Mouse (Mus musculus) left cerebral cortex, postnatal 14 days (tissue): Measurements from ENCODE around the gene Gm37240. TPM values are rescaled to one million over a fixed set of nuclear protein-coding genes. Genes with fewer than 3 reads are reported as not detected.
"Not testable (repeated sequence)": the region's sequence is repeated elsewhere in the genome, so short reads cannot be mapped to it uniquely, and the experiment has no call there.

Source experiments
- DNase-seq, 2 experiments: peaks; one replicate each; pipeline ENCODE4 v3.0.0; 2021 to 2022; ENCODE audit warnings: low spot score in 2 of 2, mixed read lengths in 1 of 2
- intact Hi-C: fragments of 180-260 bp; cut with DNase I; formaldehyde crosslinking; loops from one replicate; pipeline ENCODE4 v1.15.1; 2025
- total RNA-seq, 2 experiments: library from RNA; stranded (reverse); gene quantifications; 2 replicates each; pipeline ENCODE4 v1.2.3; 2021

The Gm37240 gene
- total RNA-seq, 2 experiments from 2014 or later = 1.9 to 3.2 TPM

DNA sequence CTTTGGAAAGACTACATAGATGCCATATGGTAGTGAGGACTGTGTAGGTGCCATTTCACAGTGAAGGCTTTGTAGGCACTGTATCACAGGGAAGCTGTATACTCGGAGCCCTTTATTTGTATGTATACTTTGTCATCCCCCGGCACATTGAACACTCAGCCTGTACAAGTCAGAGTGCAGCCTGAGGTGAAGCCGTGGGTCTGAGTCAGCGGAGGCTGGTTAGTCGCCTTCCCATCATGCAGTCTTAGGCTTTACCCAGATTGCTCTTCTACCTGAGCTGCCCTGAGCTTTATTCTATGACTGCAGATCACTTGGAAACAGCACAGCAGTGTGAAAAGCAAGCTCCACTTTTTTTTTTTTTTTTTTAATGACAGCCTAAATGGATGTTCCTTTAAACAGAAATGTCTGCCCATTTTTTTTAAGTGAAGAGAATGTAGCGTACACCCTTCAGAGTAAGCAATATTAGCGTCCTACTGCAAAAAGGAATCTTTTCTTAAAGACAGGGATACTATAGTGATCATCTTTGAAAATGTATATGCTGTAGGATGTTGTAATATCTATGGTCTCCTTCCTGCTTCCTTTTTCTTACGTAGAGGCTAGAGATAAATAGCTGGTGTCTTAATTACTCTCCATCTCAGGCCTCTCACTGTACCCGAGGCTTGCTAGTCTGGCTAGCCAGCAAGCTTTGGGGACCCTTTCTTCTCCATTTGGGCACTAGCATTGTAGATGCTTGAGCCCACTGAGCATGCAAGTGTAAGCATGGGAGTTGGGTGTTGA is 969.2 kb downstream of the Gm37240 start:
- DNase-seq = no peak
- intact Hi-C loops = no loop called here

DNA sequence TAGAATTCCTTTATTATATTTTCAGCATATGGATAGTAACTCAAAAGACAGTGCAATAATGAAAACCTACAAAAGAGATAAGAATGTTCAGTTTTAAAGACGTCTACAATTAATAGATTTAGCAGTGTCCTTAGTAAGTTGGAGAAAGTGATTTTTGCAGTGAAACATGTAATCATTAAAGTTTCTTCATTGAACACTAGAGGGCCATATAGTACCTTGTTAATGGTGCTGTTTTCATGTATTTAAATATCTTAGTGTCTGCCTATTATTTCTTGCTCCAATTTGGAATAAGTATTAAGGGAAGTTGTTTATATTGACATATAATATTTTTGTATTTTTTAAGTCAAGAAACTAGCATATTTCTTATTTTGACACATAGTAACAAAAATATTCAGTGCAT is 973.0 kb downstream of the Gm37240 start:
- no peak for DNase-seq
- intact Hi-C loops = no loop called here

GRCm38 (mm10) chr3:84906528-84906927 is 980.8 kb downstream of the Gm37240 start:
- intact Hi-C loops = no loop called here
- peak in 1 of 2 experiments; percentile 18 for DNase-seq

DNA sequence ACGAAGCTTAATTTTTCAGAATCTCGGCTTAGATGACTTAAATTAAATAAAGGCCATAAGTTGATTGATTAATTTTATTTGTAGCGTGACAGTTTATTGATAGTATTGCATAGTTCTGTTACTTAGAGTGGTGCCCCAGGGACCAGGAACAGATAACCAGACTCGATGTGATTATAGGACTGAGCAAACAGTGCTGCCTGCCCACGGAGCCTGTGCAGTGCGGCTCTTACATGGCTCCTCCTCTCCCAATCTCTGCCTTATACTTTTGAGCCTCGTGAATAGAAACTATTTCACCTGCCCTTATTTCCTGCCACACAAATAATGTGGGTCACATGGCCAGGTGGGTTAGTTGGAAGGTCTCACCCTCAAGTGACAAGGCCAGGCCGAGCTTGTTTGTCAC is 989.4 kb downstream of the Gm37240 start:
- no peak for DNase-seq
- intact Hi-C loops = no loop called here

GRCm38 (mm10) chr3:84890983-84891382 is 996.3 kb downstream of the Gm37240 start:
- no peak for DNase-seq
- intact Hi-C loops = no loop called here

DNA sequence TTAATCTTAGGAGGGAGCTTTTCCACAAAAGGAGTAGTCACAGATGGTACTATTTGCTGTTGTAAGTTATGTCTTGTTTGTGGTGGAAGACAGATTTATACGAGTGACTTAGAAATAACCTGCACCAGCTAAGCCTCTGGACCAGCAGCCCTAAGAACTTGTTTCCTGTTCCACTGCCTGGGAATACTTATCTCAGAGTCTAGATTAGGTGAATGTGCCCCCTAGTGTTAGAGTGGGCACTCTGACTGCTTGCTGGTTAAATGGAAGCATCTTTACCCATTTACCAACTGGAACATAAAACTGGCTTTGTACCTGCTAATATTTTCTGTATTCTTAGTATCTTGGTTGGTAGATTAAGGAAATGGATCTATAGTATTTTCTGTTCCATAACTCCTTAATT is 997.7 kb downstream of the Gm37240 start:
- DNase-seq = peak; percentile 18 to 34
- intact Hi-C loops = loop anchor here (10.0 kb wide), 1 partner anchor 275 kb away; no protein-coding TSS in a partner anchor

- no peak for DNase-seq
Measured at GRCm38 (mm10) chr3:84883817-84884483, 1003.4 kb downstream of the Gm37240 start.

DNA sequence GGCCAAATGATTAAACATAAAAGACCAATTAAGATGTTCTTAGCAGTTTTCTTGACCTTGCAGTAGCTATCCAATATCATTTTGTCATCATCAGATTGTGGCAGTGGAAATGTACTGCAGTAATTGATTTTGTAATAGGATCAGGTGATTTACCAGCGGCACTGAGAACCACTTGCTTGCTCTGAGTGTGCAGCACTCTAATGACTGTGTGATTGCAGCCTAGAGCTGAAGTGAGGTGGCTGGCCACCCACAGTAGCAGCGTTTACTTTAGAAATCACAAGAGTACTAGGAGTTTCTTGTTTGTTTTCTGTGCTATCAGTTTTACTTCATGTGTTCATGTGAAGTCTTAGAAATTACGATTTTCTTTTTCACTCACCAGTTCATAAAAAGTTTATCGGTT is 1011.1 kb downstream of the Gm37240 start:
- intact Hi-C loops = no loop called here
- no peak for DNase-seq

More at GRCm38 (mm10) chr3:84883817-84884483, 1003.4 kb downstream of the Gm37240 start:
- intact Hi-C loops = loop anchor here (10.0 kb wide), 1 partner anchor 269 kb away; no protein-coding TSS in a partner anchor

- DNase-seq = no peak
- intact Hi-C loops = no loop called here
Measured at GRCm38 (mm10) chr3:84875306-84875705, 1012.0 kb downstream of the Gm37240 start.

- no peak for DNase-seq
- intact Hi-C loops = no loop called here
Measured at GRCm38 (mm10) chr3:84870126-84870525, 1017.2 kb downstream of the Gm37240 start.

DNA sequence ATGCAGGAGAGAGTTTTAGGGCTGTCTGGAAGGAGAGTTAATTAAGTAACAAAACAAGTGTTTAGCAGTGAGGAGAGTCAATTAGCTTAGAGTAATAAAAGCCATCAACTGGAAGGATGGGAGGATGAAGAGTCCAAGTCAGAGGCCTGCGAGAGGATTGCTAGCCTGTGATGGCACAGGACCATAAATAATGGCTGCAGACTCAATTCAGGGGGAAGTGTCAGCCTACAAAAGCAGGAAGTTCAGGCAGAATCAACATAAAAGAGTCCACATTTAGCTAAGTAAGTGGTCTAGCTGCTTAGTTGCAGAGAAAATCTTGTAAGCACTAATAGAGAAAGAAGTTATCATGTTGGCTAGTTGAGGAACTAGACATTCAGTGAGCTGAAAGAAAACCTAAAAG is 1019.3 kb downstream of the Gm37240 start:
- no peak for DNase-seq
- intact Hi-C loops = no loop called here

GRCm38 (mm10) chr3:84867434-84867975 is 1019.8 kb downstream of the Gm37240 start:
- intact Hi-C loops = no loop called here
- peak; percentile 29 to 31 for DNase-seq

- no peak for DNase-seq
- intact Hi-C loops = no loop called here
Measured at GRCm38 (mm10) chr3:84866866-84867265, 1020.5 kb downstream of the Gm37240 start.

DNA sequence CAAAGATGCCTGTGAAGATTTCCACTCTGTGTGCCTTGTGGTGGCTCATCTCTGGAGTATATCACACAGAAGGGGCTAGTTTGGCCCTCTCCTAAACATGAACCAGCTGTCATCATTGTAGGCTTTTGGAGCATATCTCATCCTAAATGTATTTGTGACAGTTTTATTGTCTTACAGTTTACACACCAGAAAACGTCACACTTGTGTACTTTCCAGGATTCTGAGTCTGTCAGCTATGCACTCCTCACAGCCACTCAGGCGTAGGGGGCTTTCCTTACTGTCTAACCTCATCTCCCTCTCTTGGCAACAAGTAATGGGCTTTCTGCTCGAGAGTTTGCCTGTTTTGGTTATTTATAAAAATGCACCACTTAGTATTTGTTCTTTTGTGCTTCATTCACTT is 1021.6 kb downstream of the Gm37240 start:
- intact Hi-C loops = no loop called here
- no peak for DNase-seq

DNA sequence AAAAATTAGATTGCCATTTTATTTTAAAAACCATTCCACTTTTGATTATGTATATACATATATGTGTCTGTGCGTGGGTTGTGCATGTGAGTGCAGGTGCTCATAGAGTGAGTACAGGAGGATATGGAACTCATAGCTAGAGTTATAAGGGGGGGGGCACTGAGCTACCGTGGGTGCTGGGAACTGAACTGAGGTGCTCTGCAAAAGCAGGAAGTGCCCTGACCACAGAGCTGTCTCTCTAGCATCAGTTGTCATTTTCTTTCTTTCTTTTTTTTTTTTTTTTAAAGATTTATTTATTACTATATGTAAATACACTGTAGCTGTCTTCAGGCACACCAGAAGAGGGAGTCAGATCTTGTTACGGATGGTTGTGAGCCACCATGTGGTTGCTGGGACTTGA is 1025.5 kb downstream of the Gm37240 start:
- DNase-seq, intact Hi-C loops: not testable (repeated sequence)

DNA sequence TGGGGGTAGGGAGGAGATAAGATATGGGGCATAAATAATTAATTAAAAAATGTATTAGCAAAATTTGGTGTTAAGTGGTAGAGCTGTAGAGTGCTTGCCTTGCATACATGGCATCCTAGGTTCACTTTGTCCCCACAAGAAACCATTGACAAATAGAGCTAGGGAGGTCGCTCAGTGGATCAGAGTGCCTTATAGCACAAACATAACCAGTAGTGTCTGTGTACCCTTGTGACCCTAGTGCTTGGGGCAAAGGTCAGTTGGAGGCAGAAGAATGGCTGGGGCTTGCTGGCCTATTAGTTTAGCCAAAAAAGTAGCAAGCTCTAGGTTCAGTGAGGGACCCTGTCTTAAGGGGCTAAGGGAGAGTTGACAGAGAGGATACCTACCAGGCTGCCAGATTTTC is 1026.6 kb downstream of the Gm37240 start:
- intact Hi-C loops = no loop called here
- DNase-seq = no peak

DNA sequence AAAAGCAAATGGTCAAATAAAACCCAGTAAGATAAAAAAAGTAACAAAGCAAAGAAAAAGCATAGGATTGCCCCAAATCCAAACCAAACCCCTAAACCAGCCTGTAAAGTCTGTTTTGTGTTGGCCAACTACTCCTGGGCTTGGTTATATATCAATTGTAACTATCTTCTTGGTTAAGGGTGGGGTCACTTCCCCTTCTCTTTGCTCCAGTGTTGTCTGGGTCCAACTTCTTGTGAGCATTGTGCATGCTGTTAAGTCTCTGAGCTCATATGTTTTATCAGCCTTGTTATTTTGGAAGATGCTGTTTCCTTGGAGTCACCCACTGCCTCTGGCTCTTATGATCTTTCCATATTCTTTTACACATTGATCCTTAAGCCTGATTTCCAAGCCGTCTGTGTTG is 1032.9 kb downstream of the Gm37240 start:
- intact Hi-C loops = no loop called here
- no peak for DNase-seq

GRCm38 (mm10) chr3:84852877-84853276 is 1034.4 kb downstream of the Gm37240 start:
- no peak for DNase-seq
- intact Hi-C loops = no loop called here

- DNase-seq = no peak
- intact Hi-C loops = no loop called here
Measured at GRCm38 (mm10) chr3:84851801-84852200, 1035.5 kb downstream of the Gm37240 start.

GRCm38 (mm10) chr3:84850418-84850817 is 1036.9 kb downstream of the Gm37240 start:
- intact Hi-C loops = no loop called here
- DNase-seq = no peak
